Mouse (Mus musculus): ENCODE measurements around the gene Phf5a.

DNA sequence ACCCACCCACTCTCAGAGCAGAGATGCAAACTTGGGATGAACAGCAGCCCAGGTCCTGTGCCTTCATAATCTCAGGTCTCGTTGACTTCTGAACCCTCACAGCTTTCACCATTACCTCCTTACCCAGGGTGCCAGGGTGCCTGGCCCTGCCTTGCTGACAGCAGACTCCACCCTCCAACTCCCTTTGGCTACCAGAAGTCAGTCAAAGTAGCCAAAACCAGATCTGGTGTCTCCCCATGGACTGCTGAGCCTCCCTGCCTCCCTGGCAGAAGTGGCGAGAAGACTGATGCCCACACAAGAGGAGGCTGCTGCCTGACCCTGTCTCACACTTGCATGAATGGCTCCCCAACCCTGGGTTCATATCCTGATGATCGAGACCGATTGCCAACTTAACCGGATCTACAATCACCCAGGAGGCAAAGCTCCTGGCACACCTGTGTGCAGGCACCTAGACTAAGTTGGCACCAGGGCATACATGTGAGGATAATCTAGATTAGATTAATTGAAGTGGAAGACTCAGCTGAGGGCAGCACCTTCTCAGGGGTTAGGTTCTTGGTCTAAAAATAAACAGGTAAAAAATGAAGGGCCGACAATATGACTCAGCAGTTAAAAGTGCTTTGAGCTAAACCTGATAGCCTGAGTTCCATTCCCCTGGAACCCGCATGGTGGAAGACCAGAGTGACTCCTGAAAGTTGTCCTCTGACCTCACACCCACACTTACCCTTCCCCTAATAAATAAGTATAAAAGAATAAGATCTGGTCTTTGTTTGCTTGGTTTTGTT is 43.1 kb downstream of the Phf5a start:
- TF ChIP-seq CTCF (IDR thresholded peaks at IDR 0.05; ENCODE audit: low read depth, low read length) (no peak), GATA2 (IDR thresholded peaks at IDR 0.05; ENCODE audit: borderline replicate concordance, low read depth, low read length) (no peak), GATA1 (IDR thresholded peaks at IDR 0.05; ENCODE audit: borderline replicate concordance, low read length) (no peak), POLR2AphosphoS5 (IDR thresholded peaks at IDR 0.05; ENCODE audit: insufficient replicate concordance, low read depth, low read length) (no peak)
